In the genomic region with DNA sequence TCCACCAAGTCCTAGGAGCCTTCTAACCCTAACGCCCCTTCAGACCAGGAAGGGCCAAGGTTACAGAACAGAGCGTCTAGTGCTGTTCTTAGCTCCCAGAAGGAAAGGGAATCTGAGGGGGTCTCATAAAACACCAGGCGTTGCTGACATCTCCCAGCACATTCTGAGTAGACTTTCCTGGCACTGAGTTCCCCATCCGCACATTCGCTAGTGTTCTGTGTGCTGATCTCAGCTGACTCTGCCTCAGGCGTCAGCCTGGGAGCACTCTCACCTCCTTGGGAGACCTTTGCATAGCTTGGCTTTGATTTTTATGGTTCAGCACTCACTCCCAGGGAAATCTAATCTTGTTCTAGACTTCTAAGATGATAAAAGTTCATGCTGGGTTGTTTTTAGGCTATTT, we compare ENCODE assay signal across 27 mouse cellular contexts.
DNase-seq lines count a peak whose midpoint lies in the region; ATAC-seq and TF ChIP-seq lines count a peak whose summit lies in the region.
"Had no signal": no experiment of that assay in that cellular context is flagged by ENCODE, and none has a peak within 500 bp of the region (broad histone marks: within the 10 kb centered on the region; RNA-seq: fewer than 3 reads in every experiment).

No protein-coding gene starts in this region.

- intact Hi-C loops in heart, postnatal 36 days (cut with DNase I) = no loop called here

- H3K9me3 ChIP-seq in lung, embryonic 14.5 days (ENCODE audit: low read depth, low read length) = no peaks in the 10 kb centered on the region
- H3K9me3 ChIP-seq: limb, embryonic 13.5 days; liver, embryonic 12.5 days; midbrain, embryonic 13.5 days; neural tube, embryonic 13.5 days; stomach, embryonic 15.5 days had no signal

- ATAC-seq in lung, embryonic 14.5 days (ENCODE audit: insufficient read depth) = no peak
- ATAC-seq: forebrain, embryonic 16.5 days; intestine, embryonic 16.5 days; liver, embryonic 12.5 days; liver, postnatal 0 days; lung, postnatal 0 days; midbrain, embryonic 13.5 days; Patski had no signal

- no peak for TF ChIP-seq POLR2A in kidney, adult 2 months (IDR thresholded peaks at IDR 0.05; ENCODE audit: low read depth, low read length)

- H3K4me1 ChIP-seq in kidney, adult 2 months (ENCODE audit: control insufficient read depth, insufficient read depth, low read length) = no peaks in the 10 kb centered on the region
- H3K4me1 ChIP-seq in lung, embryonic 14.5 days (ENCODE audit: insufficient read depth) = 0 out of 2 replicates have a peak, but pooled peaks cover 3% of the 10 kb centered on the region
- H3K4me1 ChIP-seq: liver, embryonic 12.5 days; midbrain, embryonic 13.5 days; neural tube, embryonic 13.5 days; stomach, embryonic 15.5 days had no signal

- no peak for TF ChIP-seq CTCF in kidney, adult 2 months (conservative IDR thresholded peaks at IDR 0.05; ENCODE audit: insufficient read depth, insufficient read length, low read depth, low read length)
- TF ChIP-seq CTCF in lung, embryonic 14.5 days (IDR thresholded peaks at IDR 0.05; ENCODE audit: low read depth) = no peak

- no peaks in the 10 kb centered on the region for H3K27me3 ChIP-seq in kidney, adult 2 months (replicated peaks; ENCODE audit: control insufficient read depth, insufficient read depth, low read length)
- H3K27me3 ChIP-seq in lung, embryonic 14.5 days (ENCODE audit: insufficient read depth, low read length) = no peaks in the 10 kb centered on the region
- H3K27me3 ChIP-seq: limb, embryonic 13.5 days; liver, embryonic 12.5 days; midbrain, embryonic 13.5 days; neural tube, embryonic 13.5 days; Patski; stomach, embryonic 15.5 days had no signal

- H3K4me3 ChIP-seq in kidney, adult 2 months (ENCODE audit: insufficient read depth, low read depth, low read length) = no peak overlapping the region
- H3K4me3 ChIP-seq in lung, embryonic 14.5 days (ENCODE audit: low read depth, low read length) = no peak overlapping the region
- H3K4me3 ChIP-seq: erythroblast, embryonic 14.5 days; limb, embryonic 13.5 days; liver, embryonic 12.5 days; midbrain, embryonic 13.5 days; neural tube, embryonic 13.5 days; stomach, embryonic 15.5 days had no signal

- H3K36me3 ChIP-seq in kidney, adult 2 months (ENCODE audit: control insufficient read depth, insufficient read depth, low read length) = no peaks in the 10 kb centered on the region
- no peaks in the 10 kb centered on the region for H3K36me3 ChIP-seq in lung, embryonic 14.5 days (ENCODE audit: insufficient read depth)
- H3K36me3 ChIP-seq: limb, embryonic 13.5 days; liver, embryonic 12.5 days; midbrain, embryonic 13.5 days; neural tube, embryonic 13.5 days; stomach, embryonic 15.5 days had no signal

- peak; percentile 74 for DNase-seq in heart, adult 11 months
- DNase-seq in heart, postnatal 36 days = no peak
- DNase-seq in kidney, adult 2 months = peak; percentile 24
- DNase-seq in kidney, postnatal 4 days = no peak
- peak; percentile 31 for DNase-seq in lung, embryonic 14.5 days
- no peak for DNase-seq in lung, postnatal 36 days
- DNase-seq in right cerebral cortex, postnatal 4 days = no peak
- DNase-seq: adrenal gland, postnatal 36 days; cerebellum, adult 2 months; cerebellum, postnatal 14 days; heart, postnatal 10 days; kidney, adult 9 months; liver, postnatal 0 days; thymus, adult 18-20 months; thymus, postnatal 36 days had no signal

- 52% methylated on average over 6 of the region's 6 CpGs for WGBS in kidney, adult 2 months
- WGBS in lung, embryonic 14.5 days = 33% methylated on average over 6 of the region's 6 CpGs

- H3K4me2 ChIP-seq in lung, embryonic 14.5 days = no peak overlapping the region
- H3K4me2 ChIP-seq: heart, embryonic 11.5 days; limb, embryonic 13.5 days; liver, embryonic 12.5 days; midbrain, embryonic 13.5 days; neural tube, embryonic 13.5 days; stomach, embryonic 15.5 days had no signal

- no peak overlapping the region for H3K27ac ChIP-seq in kidney, adult 2 months (ENCODE audit: insufficient read depth, low read depth, low read length)
- H3K27ac ChIP-seq in lung, embryonic 14.5 days (ENCODE audit: low read depth) = no peak overlapping the region
- H3K27ac ChIP-seq: limb, embryonic 13.5 days; liver, embryonic 12.5 days; macrophage; midbrain, embryonic 13.5 days; neural tube, embryonic 13.5 days; stomach, embryonic 15.5 days had no signal

- no peak overlapping the region for H3K9ac ChIP-seq in lung, embryonic 14.5 days
- H3K9ac ChIP-seq: limb, embryonic 13.5 days; liver, embryonic 12.5 days; liver, postnatal 0 days; midbrain, embryonic 13.5 days; neural tube, embryonic 13.5 days; stomach, embryonic 15.5 days had no signal

Comparison
In these comparisons a context has a peak if more than half of its experiments do, and no peak if none do; other contexts are left out.
1. DNase-seq: peak in heart, adult 11 months (single experiment), kidney, adult 2 months (single experiment) and lung, embryonic 14.5 days (single experiment); none in heart, postnatal 36 days (0 of 2), kidney, postnatal 4 days (0 of 2), lung, postnatal 36 days (single experiment) and right cerebral cortex, postnatal 4 days (single experiment).